Comparison of ENCODE assay signal across 8 mouse cellular contexts in the genomic region with DNA sequence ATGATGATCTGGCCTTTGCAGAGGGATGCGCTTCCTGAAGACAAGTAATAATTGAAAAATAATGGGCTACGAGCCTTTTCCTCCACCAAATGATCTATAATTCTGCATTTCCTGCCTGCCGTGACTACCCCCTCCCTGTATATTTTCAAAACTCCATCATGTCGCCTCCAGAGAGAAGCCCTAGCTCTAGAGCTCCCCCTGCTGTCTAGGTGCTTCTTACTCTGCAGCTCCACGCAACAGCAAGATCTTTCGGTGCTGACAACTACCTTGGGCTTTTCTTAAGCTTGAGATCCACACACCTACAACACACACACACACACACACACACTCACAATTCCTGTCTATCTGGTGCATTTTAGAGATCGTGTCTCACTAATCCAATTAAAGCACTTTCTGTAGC. TPM values are rescaled to one million over a fixed set of nuclear protein-coding genes. Genes with fewer than 3 reads are reported as not detected.
DNase-seq lines count a peak whose midpoint lies in the region; ATAC-seq lines count a peak whose summit lies in the region.

No protein-coding gene starts in this region.

- no peak overlapping the region for H3K27ac ChIP-seq in liver, embryonic 12.5 days

- no peaks in the 10 kb centered on the region for H3K27me3 ChIP-seq in liver, embryonic 12.5 days (replicated peaks)

- intact Hi-C loops in left cerebral cortex, postnatal 4 days (cut with DNase I) = loop anchor here (5.0 to 10.0 kb wide), 2 partner anchors 220 to 283 kb away; partner anchors contain the start of gene Arhgap21

- H3K4me1 ChIP-seq in liver, embryonic 12.5 days = no peaks in the 10 kb centered on the region

- H3K4me3 ChIP-seq in liver, embryonic 12.5 days = no peak overlapping the region

- DNase-seq in liver (peak; percentile 65), MN1 (ENCODE audit: low spot score) (peak; percentile 53)
- DNase-seq in cerebellum, postnatal 14 days = peak; percentile 70 to 76
- DNase-seq in heart, postnatal 4 days = peak; percentile 77
- peak; percentile 53 for DNase-seq in left cerebral cortex, postnatal 4 days
- DNase-seq in retina, postnatal 1 day = peak; percentile 65

- ATAC-seq in liver, embryonic 12.5 days = no peak
- ATAC-seq in erythroblast, adult 5-6 weeks (replicated peaks; ENCODE audit: low FRiP score, poor library complexity, severe bottlenecking) = no peak

- WGBS in liver, embryonic 12.5 days (ENCODE audit: insufficient replicate concordance) = 39% methylated on average over 7 of the region's 7 CpGs

- no peaks in the 10 kb centered on the region for H3K36me3 ChIP-seq in liver, embryonic 12.5 days

- H3K4me2 ChIP-seq in liver, embryonic 12.5 days = no peak overlapping the region

- no peaks in the 10 kb centered on the region for H3K9me3 ChIP-seq in liver, embryonic 12.5 days (replicated peaks)

- no peak overlapping the region for H3K9ac ChIP-seq in liver, embryonic 12.5 days

RNA-seq across cellular contexts. Expression of gene Enkur, which starts 17.6 kb away (rescaled TPM):
- not detected in 2 replicates for polyA plus RNA-seq in liver, embryonic 12.5 days (2016; fragmentation: Nextera tagmentation; extraction: Ambion mirVana)
- 1 to 10 TPM; 4.8 to 6.5 TPM for total RNA-seq in heart, postnatal 4 days (2021)
- total RNA-seq in left cerebral cortex, postnatal 4 days (2021) = 1 to 10 TPM; 4.1 to 4.9 TPM
- not detected in 2 replicates for total RNA-seq in erythroblast, adult 5-6 weeks (2015; ENCODE audit: low replicate concordance)
- not detected in 2 replicates for total RNA-seq in erythroblast, adult 5-6 weeks (2017; ENCODE audit: low replicate concordance)

RNA-seq across cellular contexts. Expression of gene Thnsl1, which starts 17.9 kb away (rescaled TPM):
- polyA plus RNA-seq in liver, embryonic 12.5 days (2016; fragmentation: Nextera tagmentation; extraction: Ambion mirVana) = 2.8 and 3.1 TPM in 2 replicates
- total RNA-seq in heart, postnatal 4 days (2021) = 1 to 10 TPM; 3.6 to 5.2 TPM
- total RNA-seq in left cerebral cortex, postnatal 4 days (2021) = 10 to 100 TPM; 19.4 to 20.0 TPM
- total RNA-seq in erythroblast, adult 5-6 weeks (2015; ENCODE audit: low replicate concordance) = 0.19 TPM in 1 of 2 replicates, not detected in the other
- total RNA-seq in erythroblast, adult 5-6 weeks (2017; ENCODE audit: low replicate concordance) = 0.43 TPM in 1 of 2 replicates, not detected in the other

Comparison
In these comparisons a context has a peak if more than half of its experiments do, and no peak if none do; other contexts are left out.
1. RNA of gene Enkur, which starts 17.6 kb away (total RNA-seq): 4.8 to 6.5 TPM in heart, postnatal 4 days and 4.1 to 4.9 TPM in left cerebral cortex, postnatal 4 days; not detected in erythroblast, adult 5-6 weeks; every median in the first group is over 4 times any median in the second.
2. Peak in every context shown above with its lines, with median percentiles within 50 percentile points of each other: DNase-seq.